Mouse (Mus musculus) megakaryocyte, embryonic 14.5 days (primary cell): ENCODE measurements around the gene Neurod2. TPM values are rescaled to one million over a fixed set of nuclear protein-coding genes. Genes with fewer than 3 reads are reported as not detected.

Experiments used
- H3K27me3 ChIP-seq: replicated peaks from 2 replicates; pipeline ENCODE3; 2012; ENCODE audit warnings: inconsistent platforms
- H3K36me3 ChIP-seq: replicated peaks from 2 replicates; pipeline ENCODE3; 2012; ENCODE audit warnings: low read length, inconsistent platforms, mixed read lengths
- H3K4me1 ChIP-seq: 2 replicates; pipeline ENCODE4 v1.6.1; 2012; ENCODE audit warnings: inconsistent platforms
- H3K4me3 ChIP-seq: replicated peaks from 2 replicates; pipeline ENCODE3; 2012; ENCODE audit warnings: moderate library complexity, mild to moderate bottlenecking, inconsistent platforms
- H3K9me3 ChIP-seq: 2 replicates; pipeline ENCODE4 v1.6.1; 2012; ENCODE audit warnings: inconsistent platforms
- FLI1 ChIP-seq: IDR thresholded peaks from 2 replicates; pipeline ENCODE4 v1.6.1; 2012; ENCODE audit warnings: low read length, inconsistent platforms, mixed read lengths
- GATA1 ChIP-seq: IDR thresholded peaks from 3 replicates; pipeline ENCODE4 v1.6.1; 2012; ENCODE audit warnings: mixed read lengths, low read length, inconsistent platforms, borderline replicate concordance
- polyA plus RNA-seq: library from polyadenylated mRNA; stranded (reverse); fragments of >175 nt; gene quantifications from 2 replicates; pipeline ENCODE4 v1.2.3, GENCODE M21; 2012; ENCODE audit warnings: low replicate concordance; ENCODE audit not compliant: insufficient read depth

Gene Neurod2
- polyA plus RNA-seq, 1 experiment, result not detected

DNA sequence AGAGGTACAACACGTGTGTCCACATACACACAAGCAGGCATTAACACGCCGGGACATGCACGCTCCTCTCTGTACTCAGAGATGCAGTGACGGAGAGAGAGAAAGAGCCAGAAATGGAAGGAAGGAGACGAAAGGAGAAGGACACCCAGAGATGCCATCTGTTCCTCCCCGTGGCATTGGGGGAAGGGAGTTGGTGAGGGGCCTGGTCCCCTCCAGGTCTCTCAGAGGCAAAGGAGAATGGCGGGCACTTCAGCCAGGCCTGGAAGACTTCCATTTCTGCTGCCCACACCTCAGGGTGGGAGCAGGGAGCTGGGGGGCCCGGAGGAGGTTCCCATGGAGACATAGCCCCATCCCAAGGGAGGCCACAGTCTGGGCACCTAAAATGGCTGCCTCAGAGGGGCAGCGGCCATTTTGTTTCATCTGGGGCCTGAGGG is 3.8 kb upstream of the Neurod2 start:
- Histone ChIP-seq H3K36me3 (no peaks in the 10 kb centered on the region), H3K4me3 (no peak overlapping the region), H3K4me1 (peaks cover 21% of the 10 kb centered on the region), H3K27me3 (peaks cover 100% of the 10 kb centered on the region), H3K9me3 (no peaks in the 10 kb centered on the region; the same call in 1 of the 2 replicates)
- TF ChIP-seq FLI1 (no peak), GATA1 (no peak)

DNA sequence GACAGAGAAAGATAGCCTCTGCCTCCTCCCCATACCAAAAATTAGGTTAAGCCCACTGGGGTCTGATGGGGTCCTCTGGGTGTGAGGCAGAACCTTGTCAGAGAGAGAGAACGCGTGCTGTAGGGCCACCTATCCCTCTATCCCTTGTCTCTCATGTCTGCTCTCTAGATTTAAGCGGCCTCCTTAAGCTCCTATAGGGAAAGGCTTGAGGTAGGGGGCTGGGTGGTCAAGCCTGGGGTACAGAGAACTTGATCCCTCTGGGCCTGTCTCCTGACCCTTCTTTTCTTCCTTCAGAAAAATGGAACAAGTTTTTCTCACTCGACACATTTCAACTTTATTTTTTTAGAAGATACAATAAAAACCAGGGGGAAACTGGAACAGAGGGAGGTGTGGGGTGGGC is 3.4 kb upstream of the Neurod2 start:
- TF ChIP-seq GATA1 (no peak), FLI1 (no peak)
- H3K27me3 ChIP-seq, result peaks cover 100% of the 10 kb centered on the region
- no peaks in the 10 kb centered on the region for H3K36me3 ChIP-seq
- peaks cover 24% of the 10 kb centered on the region for H3K4me1 ChIP-seq
- no peaks in the 10 kb centered on the region; the same call in 1 of the 2 replicates for H3K9me3 ChIP-seq
- no peak overlapping the region for H3K4me3 ChIP-seq

DNA sequence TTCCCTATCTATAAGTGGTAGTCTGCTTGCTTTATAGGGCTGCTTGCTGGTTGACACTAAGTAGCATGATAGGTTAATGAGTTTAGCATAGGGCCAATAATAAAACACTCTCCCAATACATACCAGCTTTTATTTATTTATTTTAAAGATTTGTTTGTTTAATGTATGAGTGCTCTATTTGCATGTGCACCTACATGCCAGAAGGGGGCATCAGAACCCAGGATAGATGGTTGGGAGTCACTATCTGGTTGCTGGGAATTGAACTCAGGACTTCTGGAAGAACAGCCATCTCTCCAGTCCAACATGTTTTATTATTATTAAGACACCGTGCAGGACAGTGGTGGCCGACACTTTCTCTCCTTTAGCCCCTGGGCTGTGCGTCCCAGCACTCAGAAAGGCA is 2.7 kb upstream of the Neurod2 start:
- H3K9me3 ChIP-seq, result no peaks in the 10 kb centered on the region; the same call in none of the 2 replicates
- TF ChIP-seq GATA1 (no peak), FLI1 (no peak)
- H3K36me3 ChIP-seq, result no peaks in the 10 kb centered on the region
- H3K4me1 ChIP-seq, result peaks cover 31% of the 10 kb centered on the region
- H3K27me3 ChIP-seq, result peaks cover 100% of the 10 kb centered on the region
- no peak overlapping the region for H3K4me3 ChIP-seq

DNA sequence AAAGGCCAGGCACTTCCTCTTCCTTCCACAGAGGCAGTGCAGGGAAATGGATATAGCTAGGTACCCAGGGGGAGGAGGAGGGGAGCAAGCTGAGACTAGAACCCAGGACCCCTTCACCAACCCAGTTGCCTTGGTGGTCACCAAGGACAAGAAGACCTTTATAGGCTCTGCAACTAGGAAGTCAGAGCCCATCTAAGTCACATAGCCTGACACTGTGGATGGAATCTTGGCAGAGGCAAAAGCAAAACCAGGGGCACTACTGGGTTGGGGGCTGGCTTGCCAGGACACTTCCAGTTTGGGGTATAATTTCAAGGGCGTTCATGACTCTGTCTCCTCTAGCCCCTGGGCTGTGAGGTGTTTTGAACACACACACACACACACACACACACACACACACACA is 2.0 kb upstream of the Neurod2 start:
- H3K4me1 ChIP-seq, result peaks cover 35% of the 10 kb centered on the region
- H3K9me3 ChIP-seq, result no peaks in the 10 kb centered on the region; the same call in none of the 2 replicates
- peaks cover 100% of the 10 kb centered on the region for H3K27me3 ChIP-seq
- H3K36me3 ChIP-seq, result no peaks in the 10 kb centered on the region
- no peak overlapping the region for H3K4me3 ChIP-seq
- TF ChIP-seq FLI1 (no peak), GATA1 (no peak)

DNA sequence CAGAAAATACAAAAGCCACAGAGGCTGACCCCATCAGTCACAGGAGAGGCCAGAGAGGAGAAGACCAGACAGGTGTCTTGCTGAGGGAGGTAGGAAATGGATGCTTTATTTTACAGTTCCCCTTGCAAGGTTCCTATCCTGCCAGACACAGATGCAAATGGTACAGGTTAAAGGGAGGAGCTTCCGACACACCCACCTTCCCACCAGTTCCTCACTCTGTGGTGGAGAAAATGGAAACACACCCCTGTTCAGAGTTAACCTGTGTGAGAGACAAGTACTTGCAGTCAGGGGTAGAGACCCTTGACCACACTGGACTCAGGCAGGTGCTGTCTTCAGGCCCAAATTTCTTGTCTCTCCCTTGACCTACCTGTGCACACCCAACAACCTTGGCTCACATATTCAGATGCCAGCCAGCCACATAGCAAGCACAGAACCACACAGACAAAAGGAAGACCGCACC is 1.3 kb upstream of the Neurod2 start:
- H3K4me1 ChIP-seq, result peaks cover 34% of the 10 kb centered on the region
- H3K4me3 ChIP-seq, result no peak overlapping the region
- no peak for TF ChIP-seq GATA1
- no peak for TF ChIP-seq FLI1
- no peaks in the 10 kb centered on the region; the same call in none of the 2 replicates for H3K9me3 ChIP-seq
- no peaks in the 10 kb centered on the region for H3K36me3 ChIP-seq
- peaks cover 98% of the 10 kb centered on the region for H3K27me3 ChIP-seq

DNA sequence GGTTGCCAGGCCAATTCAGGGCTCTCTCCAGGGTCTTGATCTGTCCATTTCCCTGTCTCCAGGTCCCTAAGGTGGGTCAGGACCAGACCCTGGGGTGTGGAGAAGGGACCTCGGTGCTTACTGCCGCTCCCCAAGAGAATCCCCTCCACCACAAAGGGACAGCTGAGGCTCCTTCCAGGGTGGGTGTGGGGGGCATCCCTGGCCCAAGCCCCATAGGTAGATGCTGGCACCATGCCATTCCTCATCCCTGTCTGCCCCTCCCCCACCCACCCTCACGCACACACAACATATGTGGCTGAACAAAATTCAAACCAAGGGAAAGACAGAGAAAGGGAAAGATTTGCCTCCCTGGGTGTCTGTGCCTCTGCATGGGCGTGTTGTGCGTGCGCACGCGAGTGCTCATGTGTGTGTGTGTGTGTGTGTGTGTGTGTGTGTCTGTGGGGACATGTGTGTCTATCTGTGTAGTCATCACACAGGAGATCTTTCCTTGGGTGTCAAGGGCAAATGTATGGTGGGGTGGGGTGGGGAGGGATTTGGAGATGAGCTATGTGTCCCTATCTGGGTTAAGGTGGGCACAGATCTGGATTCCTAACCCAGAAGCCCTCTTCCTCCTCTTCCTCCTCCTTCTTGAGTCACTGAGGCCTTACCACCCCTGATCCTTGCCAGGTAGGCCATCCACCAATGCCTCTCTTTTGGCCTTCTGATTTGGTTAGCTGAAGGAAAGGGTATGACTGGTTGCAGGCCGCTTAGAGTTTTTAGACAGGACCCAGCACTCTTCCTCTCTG is 704 bp upstream of the Neurod2 start:
- no peak for TF ChIP-seq GATA1
- Histone ChIP-seq H3K27me3 (peaks cover 98% of the 10 kb centered on the region), H3K4me1 (peaks cover 29% of the 10 kb centered on the region), H3K4me3 (no peak overlapping the region), H3K36me3 (no peaks in the 10 kb centered on the region), H3K9me3 (no peaks in the 10 kb centered on the region; the same call in none of the 2 replicates)

DNA sequence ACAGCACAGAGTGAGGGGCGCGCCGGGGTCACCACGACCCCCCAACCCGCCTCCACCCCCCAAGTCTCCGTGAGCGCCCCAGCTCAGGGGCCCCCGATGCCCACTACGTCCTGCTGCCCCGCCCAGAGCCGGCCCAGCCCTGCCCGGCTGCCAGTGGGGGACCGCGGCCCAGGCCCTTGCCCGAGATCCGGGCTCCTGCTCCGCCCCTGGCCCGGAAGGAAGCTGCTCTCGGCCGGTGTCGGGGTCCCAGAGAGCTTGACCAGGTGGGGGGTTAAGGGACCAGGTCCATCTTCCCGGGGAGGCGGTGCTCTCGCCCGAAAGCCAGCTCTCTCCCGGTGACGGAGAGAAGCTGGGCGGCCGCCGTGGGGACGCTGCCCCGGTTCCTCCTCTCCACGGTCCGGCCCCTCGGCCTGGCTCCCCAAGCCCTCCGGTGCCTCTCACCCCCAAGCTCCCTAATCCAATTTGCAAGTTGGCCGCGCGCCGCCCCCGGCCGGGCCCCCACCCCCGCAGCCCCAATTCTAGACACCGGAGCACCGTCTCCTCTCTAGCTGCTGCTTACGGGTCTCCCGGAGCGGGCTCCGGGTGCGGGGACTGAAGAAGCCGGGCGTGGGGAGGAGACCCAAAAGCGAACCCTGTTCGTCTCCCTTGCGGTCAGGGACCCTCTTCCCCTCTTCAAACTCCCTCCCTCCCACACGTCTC is 928 bp downstream of the Neurod2 start:
- H3K4me1 ChIP-seq, result peaks cover 18% of the 10 kb centered on the region
- H3K27me3 ChIP-seq, result peaks cover 98% of the 10 kb centered on the region
- TF ChIP-seq GATA1 (no peak), FLI1 (no peak)
- no peaks in the 10 kb centered on the region for H3K36me3 ChIP-seq
- H3K4me3 ChIP-seq, result peak overlapping the region; percentile 59
- H3K9me3 ChIP-seq, result no peaks in the 10 kb centered on the region; the same call in none of the 2 replicates

DNA sequence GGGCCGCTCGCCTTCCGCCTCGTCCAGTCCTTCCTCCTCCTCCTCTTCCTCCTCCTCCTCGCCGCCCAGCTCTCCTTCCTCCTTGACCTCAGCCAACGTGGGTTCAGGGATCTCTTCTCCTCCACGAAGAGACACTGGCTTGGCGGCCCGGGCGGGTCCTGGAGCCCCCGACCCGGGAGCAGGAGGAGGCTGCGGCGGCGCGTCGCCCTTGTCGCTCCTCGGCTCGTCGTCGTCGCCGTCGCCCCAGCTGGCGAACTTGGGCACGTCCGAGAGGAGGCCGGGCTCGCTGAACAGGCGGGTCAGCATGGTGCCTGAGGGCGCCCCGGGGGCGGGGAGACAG is 1.4 kb downstream of the Neurod2 start:
- no peak for TF ChIP-seq GATA1
- TF ChIP-seq FLI1, result no peak
- H3K9me3 ChIP-seq, result no peaks in the 10 kb centered on the region; the same call in none of the 2 replicates
- peak overlapping the region; percentile 59 for H3K4me3 ChIP-seq
- H3K27me3 ChIP-seq, result peaks cover 98% of the 10 kb centered on the region
- H3K4me1 ChIP-seq, result peaks cover 18% of the 10 kb centered on the region
- H3K36me3 ChIP-seq, result no peaks in the 10 kb centered on the region

DNA sequence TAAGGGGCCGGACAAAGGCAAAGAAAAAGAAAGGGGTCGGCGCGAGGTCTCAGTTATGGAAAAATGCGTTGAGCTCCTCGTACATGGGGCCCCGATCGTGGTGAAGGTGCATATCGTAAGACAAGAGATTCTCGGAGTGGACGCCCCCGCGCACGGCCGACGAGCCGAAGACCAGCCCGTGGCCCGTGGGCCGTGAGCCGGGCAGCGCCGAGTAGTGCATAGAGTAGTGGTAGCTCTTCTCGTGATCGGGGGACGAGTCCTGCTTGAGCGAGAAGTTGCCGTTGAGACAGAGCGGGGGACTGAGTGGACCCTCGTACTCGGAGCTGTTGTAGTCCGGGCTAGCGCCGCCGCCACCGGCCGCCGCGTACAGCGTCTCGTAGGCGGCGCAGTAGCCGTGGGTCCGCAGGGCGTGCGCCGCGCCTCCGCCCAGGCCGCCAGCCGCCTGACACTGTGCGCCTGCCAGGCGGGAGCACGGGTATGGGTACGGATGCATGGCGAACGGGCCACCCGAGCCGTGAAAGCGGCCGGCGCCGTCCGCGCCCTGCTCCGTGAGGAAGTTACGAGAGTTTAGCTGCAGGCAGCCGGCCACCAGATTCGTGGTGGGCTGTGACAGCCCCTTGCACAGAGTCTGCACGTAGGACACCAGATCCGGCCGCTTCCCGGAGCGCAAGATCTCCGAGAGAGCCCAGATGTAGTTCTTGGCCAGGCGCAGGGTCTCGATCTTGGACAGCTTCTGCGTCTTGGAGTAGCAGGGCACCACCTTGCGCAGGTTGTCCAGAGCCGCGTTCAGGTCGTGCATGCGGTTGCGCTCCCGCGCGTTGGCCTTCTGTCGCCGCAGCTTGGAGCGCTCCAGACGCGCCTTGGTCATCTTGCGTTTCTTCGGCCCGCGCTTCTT is 2.1 kb downstream of the Neurod2 start:
- H3K4me1 ChIP-seq, result peaks cover 18% of the 10 kb centered on the region
- H3K36me3 ChIP-seq, result no peaks in the 10 kb centered on the region
- no peaks in the 10 kb centered on the region; the same call in none of the 2 replicates for H3K9me3 ChIP-seq
- H3K4me3 ChIP-seq, result peak overlapping the region; percentile 59
- no peak for TF ChIP-seq FLI1
- no peak for TF ChIP-seq GATA1
- H3K27me3 ChIP-seq, result peaks cover 98% of the 10 kb centered on the region

DNA sequence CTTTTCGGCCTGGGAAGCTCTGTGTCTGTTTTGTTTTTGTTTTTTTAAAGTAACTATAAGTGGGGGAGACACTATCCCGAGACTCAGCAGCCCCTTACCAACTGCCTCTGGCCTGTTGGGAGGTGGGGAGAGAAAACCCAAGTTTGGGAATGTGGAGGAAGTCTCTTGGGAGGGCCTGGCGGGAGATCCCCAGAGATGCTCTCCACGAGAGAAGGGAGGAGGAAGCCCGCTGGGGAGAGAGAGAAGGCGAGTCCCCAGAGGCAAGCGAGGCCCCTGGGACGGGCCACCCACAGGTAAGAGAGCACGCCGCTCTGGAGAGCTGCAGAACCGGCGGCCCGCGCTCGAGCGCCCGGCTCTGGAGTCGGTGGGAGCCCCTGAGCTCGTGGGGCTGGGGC is 2.7 kb downstream of the Neurod2 start:
- H3K4me1 ChIP-seq, result peaks cover 18% of the 10 kb centered on the region
- TF ChIP-seq GATA1, result no peak
- TF ChIP-seq FLI1, result no peak

More for the DNA sequence above, 2.7 kb downstream of the Neurod2 start:
- Histone ChIP-seq H3K27me3 (peaks cover 98% of the 10 kb centered on the region), H3K4me3 (no peak overlapping the region), H3K36me3 (no peaks in the 10 kb centered on the region), H3K9me3 (no peaks in the 10 kb centered on the region; the same call in 1 of the 2 replicates)
